Mouse (Mus musculus) urinary bladder, postnatal 36 days (tissue): ENCODE data around the gene C1qtnf2.

Source experiments
- DNase-seq, 2 experiments: peaks; one replicate each; pipeline ENCODE4 v3.0.0; 2022; ENCODE audit warnings: low spot score in 2 of 2, mixed read lengths in 1 of 2

The C1qtnf2 gene

GRCm38 (mm10) chr11:43483122-43483792, 9.2 kb downstream of the C1qtnf2 start:
- DNase-seq = no peak

GRCm38 (mm10) chr11:43484057-43484456, 10.0 kb downstream of the C1qtnf2 start:
- peak in 1 of 2 experiments; percentile 17 for DNase-seq

GRCm38 (mm10) chr11:43484652-43485051, 10.6 kb downstream of the C1qtnf2 start:
- no peak for DNase-seq

GRCm38 (mm10) chr11:43485855-43486254, 11.8 kb downstream of the C1qtnf2 start:
- DNase-seq = no peak

GRCm38 (mm10) chr11:43492663-43493062, 18.6 kb downstream of the C1qtnf2 start:
- peak; percentile 68 to 71 for DNase-seq

- peak; percentile 32 to 50 for DNase-seq
Observed at GRCm38 (mm10) chr11:43493815-43494409, 19.8 kb downstream of the C1qtnf2 start.

- no peak for DNase-seq
Observed at GRCm38 (mm10) chr11:43495037-43495436, 21.0 kb downstream of the C1qtnf2 start.

- peak; percentile 38 to 69 for DNase-seq
Observed at GRCm38 (mm10) chr11:43495532-43495931, 21.5 kb downstream of the C1qtnf2 start.

- no peak for DNase-seq
Observed at GRCm38 (mm10) chr11:43501256-43501655, 27.2 kb downstream of the C1qtnf2 start.

- no peak for DNase-seq
Observed at GRCm38 (mm10) chr11:43505188-43505587, 31.1 kb downstream of the C1qtnf2 start.

- no peak for DNase-seq
Observed at GRCm38 (mm10) chr11:43507976-43508375, 33.9 kb downstream of the C1qtnf2 start.

GRCm38 (mm10) chr11:43509878-43510277, 35.8 kb downstream of the C1qtnf2 start:
- DNase-seq = no peak

GRCm38 (mm10) chr11:43512661-43513190, 38.6 kb downstream of the C1qtnf2 start:
- DNase-seq = no peak

- no peak for DNase-seq
Observed at GRCm38 (mm10) chr11:43516344-43517021, 42.4 kb downstream of the C1qtnf2 start.

- DNase-seq = no peak
Observed at GRCm38 (mm10) chr11:43517641-43518040, 43.6 kb downstream of the C1qtnf2 start.

- no peak for DNase-seq
Observed at GRCm38 (mm10) chr11:43518086-43518485, 44.0 kb downstream of the C1qtnf2 start.

- no peak for DNase-seq
Observed at GRCm38 (mm10) chr11:43518821-43519220, 44.7 kb downstream of the C1qtnf2 start.

- DNase-seq = no peak
Observed at GRCm38 (mm10) chr11:43520521-43520920, 46.4 kb downstream of the C1qtnf2 start.

GRCm38 (mm10) chr11:43528078-43528682, 54.1 kb downstream of the C1qtnf2 start:
- no peak for DNase-seq

- DNase-seq = peak; percentile 31 to 39
Observed at GRCm38 (mm10) chr11:43528683-43529499, 54.8 kb downstream of the C1qtnf2 start, which contains the start of gene Ccnjl. TSS of gene Ccnjl (plus strand) at chr11:43528784.

GRCm38 (mm10) chr11:43530043-43530442, 56.0 kb downstream of the C1qtnf2 start:
- DNase-seq = no peak
